Mouse (Mus musculus) embryonic stem cell, embryonic (primary cell): ENCODE measurements around the gene Hacd1.
"Not testable (repeated sequence)": the region's sequence is repeated elsewhere in the genome, so short reads cannot be mapped to it uniquely, and the experiment has no call there.

ENCODE experiments used
- CTCF ChIA-PET, 4 experiments: fragments of 300-600 bp in 2 of 4; fragments of 350-600 bp in 2 of 4; sonication (Branson Sonifier 250); formaldehyde crosslinking; loops; one replicate each; lab custom pipeline; 2022; ENCODE audit warnings: inconsistent platforms in 2 of 4; lab: Charles Lee
- POLR2A ChIA-PET, 4 experiments: fragments of 300-600 bp in 2 of 4; fragments of 350-600 bp in 2 of 4; sonication (Branson Sonifier 250); formaldehyde crosslinking; loops; one replicate each; lab custom pipeline; 2022; ENCODE audit warnings: antibody characterized with exemption in 4 of 4, inconsistent platforms in 1 of 4; lab: Charles Lee

Hacd1 gene

GRCm38 (mm10) chr2:14055566-14056331 is at the start of gene Hacd1:
Gene Hacd1, minus strand, starts transcription at chr2:14056135.
- CTCF ChIA-PET = interaction anchor here in 1 of 4 experiments (1.0 kb wide), 1 partner anchor 240 kb away, joined by 3 read pairs; no protein-coding TSS in a partner anchor

GRCm38 (mm10) chr2:14103924-14104323 is 48.0 kb upstream of the Hacd1 start:
- ChIA-PET CTCF (no interaction called here), POLR2A (interaction anchor here in 3 of 4 experiments (0.7 to 1.4 kb wide), 4 partner anchors 11 to 327 kb away, joined by 3 to 4 read pairs (median 3); partner anchors contain the start of gene Stam (in 1 of the 3))

More at GRCm38 (mm10) chr2:14055566-14056331, at the start of gene Hacd1:
- POLR2A ChIA-PET = interaction anchor here in 3 of 4 experiments (0.8 to 1.2 kb wide), 7 partner anchors 12 to 99 kb away, joined by 3 to 6 read pairs (median 4); no protein-coding TSS in a partner anchor

GRCm38 (mm10) chr2:14102603-14103002 is 46.7 kb upstream of the Hacd1 start:
- CTCF ChIA-PET = no interaction called here
- POLR2A ChIA-PET = interaction anchor here in 2 of 4 experiments (1.2 to 1.4 kb wide), 2 partner anchors 13 to 29 kb away, joined by 3 to 4 read pairs; partner anchors contain the start of gene Stam (in 1 of the 2)

- ChIA-PET POLR2A (no interaction called here), CTCF (no interaction called here)
Measured at GRCm38 (mm10) chr2:14100533-14100932, 44.6 kb upstream of the Hacd1 start.

- CTCF ChIA-PET = not testable (repeated sequence)
- POLR2A ChIA-PET = interaction anchor here in 1 of 4 experiments (0.8 kb wide), 1 partner anchor 355 kb away, joined by 4 read pairs; no protein-coding TSS in a partner anchor
Measured at GRCm38 (mm10) chr2:14078527-14078926, 22.6 kb upstream of the Hacd1 start.

GRCm38 (mm10) chr2:14074221-14074901 is 18.4 kb upstream of the Hacd1 start:
- ChIA-PET POLR2A (interaction anchor here in 1 of 4 experiments (1.1 to 2.4 kb wide), 3 partner anchors 14 to 804 kb away, joined by 3 to 15 read pairs (median 4); no protein-coding TSS in a partner anchor), CTCF (no interaction called here)

GRCm38 (mm10) chr2:14073362-14074220 is 17.7 kb upstream of the Hacd1 start, which contains the start of gene Stam:
Gene Stam, plus strand, starts transcription at chr2:14074098.
- CTCF ChIA-PET = no interaction called here
- POLR2A ChIA-PET = interaction anchor here in 3 of 4 experiments (0.6 to 2.4 kb wide), 20 partner anchors 10 to 803 kb away, joined by 3 to 15 read pairs (median 4); partner anchors contain the start of gene Hacd1 (in 2 of the 3)

- ChIA-PET POLR2A (interaction anchor here in 3 of 4 experiments (0.6 to 2.4 kb wide), 19 partner anchors 9 to 803 kb away, joined by 3 to 15 read pairs (median 4); partner anchors contain the start of gene Hacd1 (in 2 of the 3)), CTCF (no interaction called here)
Measured at GRCm38 (mm10) chr2:14073008-14073361, 17.1 kb upstream of the Hacd1 start.

GRCm38 (mm10) chr2:14070466-14070865 is 14.5 kb upstream of the Hacd1 start:
- ChIA-PET CTCF (no interaction called here), POLR2A (interaction anchor here in 1 of 4 experiments (0.9 to 1.2 kb wide), 3 partner anchors 10 to 219 kb away, joined by 3 read pairs; no protein-coding TSS in a partner anchor)

- ChIA-PET POLR2A (no interaction called here), CTCF (no interaction called here)
Measured at GRCm38 (mm10) chr2:14069027-14069426, 13.1 kb upstream of the Hacd1 start.

GRCm38 (mm10) chr2:14065704-14066650 is 10.0 kb upstream of the Hacd1 start:
- ChIA-PET CTCF (no interaction called here), POLR2A (interaction anchor here in 1 of 4 experiments (0.6 kb wide), 1 partner anchor 107 kb away, joined by 3 read pairs; no protein-coding TSS in a partner anchor)

GRCm38 (mm10) chr2:14055168-14055565 is 768 bp downstream of the Hacd1 start:
- POLR2A ChIA-PET = interaction anchor here in 1 of 4 experiments (0.6 kb wide), 1 partner anchor 18 kb away, joined by 6 read pairs; the partner anchor contains the start of gene Stam
- CTCF ChIA-PET = interaction anchor here in 2 of 4 experiments (0.5 to 1.0 kb wide), 2 partner anchors 131 to 240 kb away, joined by 3 read pairs; no protein-coding TSS in a partner anchor

GRCm38 (mm10) chr2:14054716-14055115 is 1.2 kb downstream of the Hacd1 start:
- POLR2A ChIA-PET = interaction anchor here in 1 of 4 experiments (0.6 kb wide), 1 partner anchor 18 kb away, joined by 6 read pairs; the partner anchor contains the start of gene Stam

GRCm38 (mm10) chr2:14054163-14054562 is 1.8 kb downstream of the Hacd1 start:
- ChIA-PET CTCF (no interaction called here), POLR2A (no interaction called here)

More at GRCm38 (mm10) chr2:14054716-14055115, 1.2 kb downstream of the Hacd1 start:
- CTCF ChIA-PET = interaction anchor here in 2 of 4 experiments (0.5 to 1.0 kb wide), 2 partner anchors 131 to 241 kb away, joined by 3 read pairs; no protein-coding TSS in a partner anchor

GRCm38 (mm10) chr2:14053618-14054017 is 2.3 kb downstream of the Hacd1 start:
- ChIA-PET CTCF (no interaction called here), POLR2A (no interaction called here)

- ChIA-PET CTCF (interaction anchor here in 2 of 4 experiments (0.9 to 3.6 kb wide), 3 partner anchors 246 to 504 kb away, joined by 3 to 17 read pairs (median 7); partner anchors contain the start of gene Trdmt1 (in 1 of the 2)), POLR2A (no interaction called here)
Measured at GRCm38 (mm10) chr2:14048808-14049207, 7.1 kb downstream of the Hacd1 start.
